Comparison of ENCODE assay signal across 29 mouse cellular contexts in genomic region chr11:98816706-98817239, GRCm38 (mm10). TPM values are rescaled to one million over a fixed set of nuclear protein-coding genes. Genes with fewer than 3 reads are reported as not detected.
DNase-seq lines count a peak whose midpoint lies in the region; ATAC-seq and TF ChIP-seq lines count a peak whose summit lies in the region.
"Had no signal": no experiment of that assay in that cellular context is flagged by ENCODE, and none has a peak within 500 bp of the region (broad histone marks: within the 10 kb centered on the region; RNA-seq: fewer than 3 reads in every experiment).

No protein-coding gene starts in this region.

- H3K9me3 ChIP-seq in forebrain, embryonic 11.5 days (ENCODE audit: control insufficient read depth, low read length) = no peaks in the 10 kb centered on the region
- H3K9me3 ChIP-seq: embryonic facial prominence, embryonic 13.5 days; forebrain, embryonic 13.5 days; heart, embryonic 12.5 days; hindbrain, embryonic 12.5 days; kidney, embryonic 15.5 days; limb, embryonic 10.5 days; midbrain, embryonic 12.5 days had no signal

- no peak for DNase-seq in layer of hippocampus, adult 2 months (ENCODE audit: low spot score in 2 of 2)
- DNase-seq in layer of hippocampus, adult 8-10 months (ENCODE audit: low spot score in 2 of 2) = no peak
- peak; percentile 53 for DNase-seq in A20 (ENCODE audit: low read depth, low spot score)
- no peak for DNase-seq in left cerebral cortex, adult 2 months (ENCODE audit: extremely low spot score in 1 of 2, low spot score in 2 of 2)
- DNase-seq in embryo, embryonic 10.5 days (ENCODE audit: low spot score) = no peak
- no peak for DNase-seq in forebrain, embryonic 11.5 days (ENCODE audit: low spot score)
- DNase-seq: adrenal gland, postnatal 25 days; cerebellum, adult 11 months; cerebellum, adult 9-11 months; embryo, embryonic 11 days; heart, postnatal 10 days; kidney, adult 11 months; kidney, postnatal 36 days; lung, embryonic 14.5 days; lung, postnatal 4 days; right cerebral cortex, postnatal 25 days; thymus, adult 2 months; thymus, postnatal 4 days had no signal

- no peak for TF ChIP-seq POLR2A in bone marrow macrophage, adult 2 months (IDR thresholded peaks at IDR 0.05; ENCODE audit: borderline replicate concordance, low read depth, low read length)

- intact Hi-C loops in left cerebral cortex, adult 2 months (cut with DNase I) = no loop called here

- 96% methylated on average over 1 of the region's 1 CpGs for WGBS in forebrain, embryonic 11.5 days

- H3K27ac ChIP-seq in layer of hippocampus, adult 2 months = 0 out of 2 replicates have a peak overlapping the region, but pooled peaks have one; percentile 18
- peak overlapping the region; percentile 82 for H3K27ac ChIP-seq in bone marrow macrophage, adult 2 months (ENCODE audit: insufficient read depth, low read depth, low read length)
- H3K27ac ChIP-seq in left cerebral cortex, adult 2 months = no peak overlapping the region
- H3K27ac ChIP-seq in forebrain, embryonic 11.5 days (ENCODE audit: low read depth, low read length) = no peak overlapping the region
- H3K27ac ChIP-seq: embryonic facial prominence, embryonic 13.5 days; forebrain, embryonic 13.5 days; hindbrain, embryonic 12.5 days; kidney, embryonic 15.5 days; limb, embryonic 10.5 days; midbrain, embryonic 12.5 days had no signal

- H3K9ac ChIP-seq in forebrain, embryonic 11.5 days (ENCODE audit: low read length) = no peak overlapping the region
- H3K9ac ChIP-seq: embryonic facial prominence, embryonic 13.5 days; forebrain, embryonic 13.5 days; heart, embryonic 12.5 days; hindbrain, embryonic 12.5 days; kidney, embryonic 15.5 days; lung, embryonic 14.5 days; midbrain, embryonic 12.5 days had no signal

- peaks cover 36% of the 10 kb centered on the region for H3K4me1 ChIP-seq in bone marrow macrophage, adult 2 months (ENCODE audit: control insufficient read depth, insufficient read depth, low read length)
- H3K4me1 ChIP-seq in forebrain, embryonic 11.5 days (replicated peaks; ENCODE audit: control insufficient read depth, insufficient read depth, low read length) = no peaks in the 10 kb centered on the region
- H3K4me1 ChIP-seq: embryonic facial prominence, embryonic 13.5 days; heart, embryonic 12.5 days; kidney, embryonic 15.5 days; limb, embryonic 10.5 days had no signal

- ATAC-seq in megakaryocyte progenitor cell, adult 5-6 weeks (replicated peaks; ENCODE audit: poor library complexity) = peak; percentile 77
- no peak for ATAC-seq in forebrain, embryonic 11.5 days (replicated peaks; ENCODE audit: low FRiP score)
- ATAC-seq: forebrain, embryonic 13.5 days had no signal

- H3K36me3 ChIP-seq in forebrain, embryonic 11.5 days (ENCODE audit: control insufficient read depth, insufficient read depth, low read length) = peaks cover 23% of the 10 kb centered on the region

- no peak for TF ChIP-seq CTCF in layer of hippocampus, adult 2 months (conservative IDR thresholded peaks at IDR 0.05)
- TF ChIP-seq CTCF in bone marrow macrophage, adult 2 months (IDR thresholded peaks at IDR 0.05; ENCODE audit: low read depth, low read length) = no peak
- TF ChIP-seq CTCF in left cerebral cortex, adult 2 months (IDR thresholded peaks at IDR 0.05) = no peak

- no peaks in the 10 kb centered on the region for H3K27me3 ChIP-seq in forebrain, embryonic 11.5 days (ENCODE audit: control insufficient read depth, insufficient read depth, low read length)
- H3K27me3 ChIP-seq: embryonic facial prominence, embryonic 13.5 days; forebrain, embryonic 13.5 days; heart, embryonic 12.5 days; hindbrain, embryonic 12.5 days; kidney, embryonic 15.5 days; midbrain, embryonic 12.5 days had no signal

- no peak overlapping the region for H3K4me2 ChIP-seq in forebrain, embryonic 11.5 days (ENCODE audit: low read depth, low read length, severe bottlenecking)
- H3K4me2 ChIP-seq: embryonic facial prominence, embryonic 13.5 days; forebrain, embryonic 13.5 days; heart, embryonic 12.5 days; hindbrain, embryonic 12.5 days; kidney, embryonic 15.5 days; liver, embryonic 11.5 days; lung, embryonic 14.5 days; midbrain, embryonic 12.5 days had no signal

- no peak overlapping the region for H3K4me3 ChIP-seq in layer of hippocampus, adult 2 months
- no peak overlapping the region for H3K4me3 ChIP-seq in bone marrow macrophage, adult 2 months (ENCODE audit: insufficient read depth, low read length)
- H3K4me3 ChIP-seq in left cerebral cortex, adult 2 months = no peak overlapping the region
- no peak overlapping the region for H3K4me3 ChIP-seq in forebrain, embryonic 11.5 days (ENCODE audit: low read depth, low read length)
- H3K4me3 ChIP-seq: embryonic facial prominence, embryonic 13.5 days; erythroblast, embryonic 14.5 days; forebrain, embryonic 13.5 days; heart, embryonic 12.5 days; hindbrain, embryonic 12.5 days; kidney, embryonic 15.5 days; limb, embryonic 10.5 days; midbrain, embryonic 12.5 days had no signal

RNA-seq across cellular contexts. Expression of gene Casc3, which starts 12.1 kb away (rescaled TPM):
- total RNA-seq in layer of hippocampus, adult 2 months (2021) = 10 to 100 TPM; 61.0 to 62.1 TPM
- 10 to 100 TPM; 50.5 to 64.9 (median 59.4) TPM for total RNA-seq in layer of hippocampus, adult 8-10 months (2022)
- 37.9 and 40.1 TPM in 2 replicates for polyA plus RNA-seq in bone marrow macrophage, adult 2 months (2012; ENCODE audit: insufficient read depth, insufficient read length, missing spikeins)
- total RNA-seq in megakaryocyte progenitor cell, adult 5-6 weeks (2015) = 38.3 and 39.0 TPM in 2 replicates
- 18.3 and 31.7 TPM in 2 replicates for total RNA-seq in megakaryocyte progenitor cell, adult 5-6 weeks (2017)
- 10 to 100 TPM; 53.0 to 57.6 TPM for total RNA-seq in left cerebral cortex, adult 2 months (2021)
- 59.9 and 63.2 TPM in 2 replicates for polyA plus RNA-seq in forebrain, embryonic 11.5 days (2014; fragmentation: Nextera tagmentation; extraction: Ambion mirVana)

RNA-seq across cellular contexts. Expression of gene Rapgefl1, which starts 19.8 kb away (rescaled TPM):
- total RNA-seq in layer of hippocampus, adult 2 months (2021) = 100 to 1,000 TPM; 213 to 240 TPM
- 100 to 1,000 TPM; 171 to 203 (median 197) TPM for total RNA-seq in layer of hippocampus, adult 8-10 months (2022)
- polyA plus RNA-seq in bone marrow macrophage, adult 2 months (2012; ENCODE audit: insufficient read depth, insufficient read length, missing spikeins) = 0.62 and 0.65 TPM in 2 replicates
- 0.24 and 1.8 TPM in 2 replicates for total RNA-seq in megakaryocyte progenitor cell, adult 5-6 weeks (2015)
- not detected in 2 replicates for total RNA-seq in megakaryocyte progenitor cell, adult 5-6 weeks (2017)
- total RNA-seq in left cerebral cortex, adult 2 months (2021) = 100 to 1,000 TPM; 144 to 153 TPM
- 2.0 and 2.5 TPM in 2 replicates for polyA plus RNA-seq in forebrain, embryonic 11.5 days (2014; fragmentation: Nextera tagmentation; extraction: Ambion mirVana)
- polyA plus RNA-seq: erythroblast, embryonic 14.5 days had no signal

RNA-seq across cellular contexts. Expression of gene Msl1, which starts 21.5 kb away (rescaled TPM):
- 100 to 1,000 TPM; 168 to 178 TPM for total RNA-seq in layer of hippocampus, adult 2 months (2021)
- 100 to 1,000 TPM; 140 to 201 (median 177) TPM for total RNA-seq in layer of hippocampus, adult 8-10 months (2022)
- 78.4 and 79.3 TPM in 2 replicates for polyA plus RNA-seq in bone marrow macrophage, adult 2 months (2012; ENCODE audit: insufficient read depth, insufficient read length, missing spikeins)
- 60.8 and 62.0 TPM in 2 replicates for total RNA-seq in megakaryocyte progenitor cell, adult 5-6 weeks (2015)
- 76.3 and 99.9 TPM in 2 replicates for total RNA-seq in megakaryocyte progenitor cell, adult 5-6 weeks (2017)
- total RNA-seq in left cerebral cortex, adult 2 months (2021) = 100 to 1,000 TPM; 178 to 192 TPM
- 24.0 and 28.4 TPM in 2 replicates for polyA plus RNA-seq in forebrain, embryonic 11.5 days (2014; fragmentation: Nextera tagmentation; extraction: Ambion mirVana)

RNA-seq across cellular contexts. Expression of gene Nr1d1, which starts 41.6 kb away (rescaled TPM):
- total RNA-seq in layer of hippocampus, adult 2 months (2021) = 10 to 100 TPM; 93.2 to 94.0 TPM
- total RNA-seq in layer of hippocampus, adult 8-10 months (2022) = 10 to 100 TPM; 86.6 to 99.6 (median 92.7) TPM
- 7.4 and 8.2 TPM in 2 replicates for polyA plus RNA-seq in bone marrow macrophage, adult 2 months (2012; ENCODE audit: insufficient read depth, insufficient read length, missing spikeins)
- 3.3 and 3.5 TPM in 2 replicates for total RNA-seq in megakaryocyte progenitor cell, adult 5-6 weeks (2015)
- 0.47 and 0.87 TPM in 2 replicates for total RNA-seq in megakaryocyte progenitor cell, adult 5-6 weeks (2017)
- total RNA-seq in left cerebral cortex, adult 2 months (2021) = 100 to 1,000 TPM in 1 of 2 experiments, 10 to 100 TPM in 1; 91.9 to 153 TPM
- polyA plus RNA-seq in forebrain, embryonic 11.5 days (2014; fragmentation: Nextera tagmentation; extraction: Ambion mirVana) = 1.0 and 1.6 TPM in 2 replicates

RNA-seq across cellular contexts. Expression of gene Wipf2, which starts 46.7 kb away (rescaled TPM):
- 10 to 100 TPM; 68.6 to 70.9 TPM for total RNA-seq in layer of hippocampus, adult 2 months (2021)
- total RNA-seq in layer of hippocampus, adult 8-10 months (2022) = 10 to 100 TPM; 69.4 to 86.8 (median 80.7) TPM
- polyA plus RNA-seq in bone marrow macrophage, adult 2 months (2012; ENCODE audit: insufficient read depth, insufficient read length, missing spikeins) = 16.9 and 20.5 TPM in 2 replicates
- 15.0 and 17.1 TPM in 2 replicates for total RNA-seq in megakaryocyte progenitor cell, adult 5-6 weeks (2015)
- total RNA-seq in megakaryocyte progenitor cell, adult 5-6 weeks (2017) = 3.0 and 3.6 TPM in 2 replicates
- total RNA-seq in left cerebral cortex, adult 2 months (2021) = 10 to 100 TPM; 72.7 to 73.9 TPM
- 5.5 and 6.3 TPM in 2 replicates for polyA plus RNA-seq in forebrain, embryonic 11.5 days (2014; fragmentation: Nextera tagmentation; extraction: Ambion mirVana)

Comparison
In these comparisons a context has a peak if more than half of its experiments do, and no peak if none do; other contexts are left out.
1. H3K27ac ChIP-seq: peak in layer of hippocampus, adult 2 months (single experiment) and bone marrow macrophage, adult 2 months (single experiment); none in left cerebral cortex, adult 2 months (single experiment) and forebrain, embryonic 11.5 days (single experiment).
2. RNA of gene Rapgefl1, which starts 19.8 kb away (total RNA-seq): 213 to 240 TPM in layer of hippocampus, adult 2 months, 171 to 203 TPM in layer of hippocampus, adult 8-10 months and 144 to 153 TPM in left cerebral cortex, adult 2 months; 0.24 to 1.8 TPM in megakaryocyte progenitor cell, adult 5-6 weeks; every median in the first group is over 10 times any median in the second.